Mouse (Mus musculus): Measurements from ENCODE around the gene Gmeb1. TPM values are rescaled to one million over a fixed set of nuclear protein-coding genes. Genes with fewer than 3 reads are reported as not detected.
A peak's percentile ranks its signal among the peaks of the same experiment; 100 is the strongest.

The Gmeb1 gene
- polyA plus RNA-seq, 1 experiment: 20.7 TPM

GRCm38 (mm10) chr4:132275949-132276348, 14.5 kb upstream of the Gmeb1 start:
- DNase-seq (ENCODE audit: extremely low spot score in 1 of 2, low spot score in 1 of 2): no peak

GRCm38 (mm10) chr4:132274156-132274862, 12.9 kb upstream of the Gmeb1 start, which contains the start of gene Taf12:
Gene Taf12 (plus strand): TSS chr4:132274375.
- peak; percentile 79 to 92 for DNase-seq (ENCODE audit: extremely low spot score in 1 of 2, low spot score in 1 of 2)

- DNase-seq (ENCODE audit: extremely low spot score in 1 of 2, low spot score in 1 of 2): no peak
Observed at GRCm38 (mm10) chr4:132273166-132273565, 11.8 kb upstream of the Gmeb1 start.

- peak; percentile 79 to 89 for DNase-seq (ENCODE audit: extremely low spot score in 1 of 2, low spot score in 1 of 2)
Observed at GRCm38 (mm10) chr4:132269740-132270560, 8.5 kb upstream of the Gmeb1 start.

GRCm38 (mm10) chr4:132268871-132269739, 7.7 kb upstream of the Gmeb1 start:
- no peak for DNase-seq (ENCODE audit: extremely low spot score in 1 of 2, low spot score in 1 of 2)

GRCm38 (mm10) chr4:132266835-132267349, 5.5 kb upstream of the Gmeb1 start:
- peak in 1 of 2 experiments; percentile 57 for DNase-seq (ENCODE audit: extremely low spot score in 1 of 2, low spot score in 1 of 2)

GRCm38 (mm10) chr4:132263313-132263712, 1.9 kb upstream of the Gmeb1 start:
- no peak for DNase-seq (ENCODE audit: extremely low spot score in 1 of 2, low spot score in 1 of 2)

- no peak for DNase-seq (ENCODE audit: extremely low spot score in 1 of 2, low spot score in 1 of 2)
Observed at GRCm38 (mm10) chr4:132262358-132262616, 885 bp upstream of the Gmeb1 start.

GRCm38 (mm10) chr4:132260404-132261379, 710 bp downstream of the Gmeb1 start:
- no peak for DNase-seq (ENCODE audit: extremely low spot score in 1 of 2, low spot score in 1 of 2)

- no peak for DNase-seq (ENCODE audit: extremely low spot score in 1 of 2, low spot score in 1 of 2)
Observed at GRCm38 (mm10) chr4:132259248-132259647, 2.2 kb downstream of the Gmeb1 start.

- no peak for DNase-seq (ENCODE audit: extremely low spot score in 1 of 2, low spot score in 1 of 2)
Observed at GRCm38 (mm10) chr4:132256384-132256783, 5.0 kb downstream of the Gmeb1 start.

- DNase-seq (ENCODE audit: extremely low spot score in 1 of 2, low spot score in 1 of 2): no peak
Observed at GRCm38 (mm10) chr4:132254986-132255385, 6.4 kb downstream of the Gmeb1 start.

- no peak for DNase-seq (ENCODE audit: extremely low spot score in 1 of 2, low spot score in 1 of 2)
Observed at GRCm38 (mm10) chr4:132253622-132254021, 7.8 kb downstream of the Gmeb1 start.

- no peak for DNase-seq (ENCODE audit: extremely low spot score in 1 of 2, low spot score in 1 of 2)
Observed at GRCm38 (mm10) chr4:132253128-132253527, 8.3 kb downstream of the Gmeb1 start.

- DNase-seq (ENCODE audit: extremely low spot score in 1 of 2, low spot score in 1 of 2): no peak
Observed at GRCm38 (mm10) chr4:132251596-132251995, 9.8 kb downstream of the Gmeb1 start.

- no peak for DNase-seq (ENCODE audit: extremely low spot score in 1 of 2, low spot score in 1 of 2)
Observed at GRCm38 (mm10) chr4:132247451-132247997, 13.9 kb downstream of the Gmeb1 start.

- DNase-seq (ENCODE audit: extremely low spot score in 1 of 2, low spot score in 1 of 2): no peak
Observed at GRCm38 (mm10) chr4:132245643-132246042, 15.8 kb downstream of the Gmeb1 start.

GRCm38 (mm10) chr4:132241208-132241607, 20.2 kb downstream of the Gmeb1 start:
- DNase-seq (ENCODE audit: extremely low spot score in 1 of 2, low spot score in 1 of 2): no peak

- DNase-seq (ENCODE audit: extremely low spot score in 1 of 2, low spot score in 1 of 2): no peak
Observed at GRCm38 (mm10) chr4:132240367-132240766, 21.0 kb downstream of the Gmeb1 start.

Measured in frontal cortex, adult 2 months (tissue).